In the genomic region with DNA sequence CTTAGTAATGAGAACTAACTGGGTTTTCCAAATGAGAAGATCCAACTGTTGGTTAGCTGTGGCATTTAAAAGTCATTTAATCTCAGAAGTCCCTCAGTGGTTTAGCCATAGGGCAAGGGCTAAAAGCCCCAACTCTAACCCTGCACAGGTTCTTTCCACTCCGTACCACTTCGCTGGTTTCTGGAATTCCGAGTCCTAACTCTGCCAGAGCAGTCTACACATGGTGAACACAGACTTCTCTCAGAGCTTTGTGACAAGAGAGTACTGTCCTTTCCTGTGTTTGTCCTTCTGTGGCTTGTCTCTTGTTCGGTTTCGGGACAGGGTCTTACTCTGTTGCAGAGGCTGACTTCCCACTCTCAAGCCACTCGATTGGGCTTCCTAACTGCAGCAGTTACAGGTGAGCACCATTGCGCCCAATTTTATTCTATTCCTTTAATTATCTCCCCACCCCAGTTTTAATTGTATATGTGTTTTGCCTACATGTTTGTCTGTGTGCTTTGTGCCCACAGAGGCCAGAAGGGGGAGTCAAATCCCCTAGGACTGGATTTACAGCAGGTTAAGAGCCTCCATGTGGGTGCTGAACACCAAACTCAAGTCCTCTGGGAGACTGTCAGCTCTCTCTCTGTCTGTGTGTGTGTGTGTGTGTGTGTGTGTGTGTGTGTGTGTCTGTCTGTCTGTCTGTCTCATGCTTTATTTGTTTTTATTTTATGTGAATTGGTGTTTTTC, we compare ENCODE assay signal across 1 mouse cellular context.
TF ChIP-seq lines count a peak whose summit lies in the region.

No protein-coding gene starts in this region.

TF ChIP-seq in ES-E14, 5 proteins besides CTCF, POLR2A, EP300 and RAD21:
- no peak for TF ChIP-seq MAFK (IDR thresholded peaks at IDR 0.05; ENCODE audit: insufficient read depth, low read depth, low read length)
- TF ChIP-seq CHD2 (IDR thresholded peaks at IDR 0.05; ENCODE audit: low read depth, low read length) = no peak
- no peak for TF ChIP-seq ZC3H11A (IDR thresholded peaks at IDR 0.05; ENCODE audit: borderline replicate concordance, low read depth, low read length)
- TF ChIP-seq HCFC1 (IDR thresholded peaks at IDR 0.05; ENCODE audit: borderline replicate concordance, insufficient read depth, low read length) = no peak
- no peak for TF ChIP-seq ZNF384 (IDR thresholded peaks at IDR 0.05; ENCODE audit: low read depth, low read length)
